Mouse (Mus musculus): ENCODE results near the gene Eps8. TPM values are rescaled to one million over a fixed set of nuclear protein-coding genes. Genes with fewer than 3 reads are reported as not detected.

The Eps8 gene
- polyA plus RNA-seq, 1 experiment: 50.4 TPM

- DNase-seq: no peak
- TF ChIP-seq POLR2A (IDR thresholded peaks at IDR 0.05; ENCODE audit: borderline replicate concordance, insufficient read depth, low read length): no peak
- TF ChIP-seq CTCF (IDR thresholded peaks at IDR 0.05; ENCODE audit: borderline replicate concordance, insufficient read depth, low read depth, low read length): no peak
- 81% methylated on average over 6 of the region's 6 CpGs for WGBS
- Histone ChIP-seq H3K27me3 (ENCODE audit: control insufficient read depth, insufficient read depth, low read length) (no peaks in the 10 kb centered on the region), H3K27ac (ENCODE audit: insufficient read depth, low read length) (no peak overlapping the region), H3K4me1 (ENCODE audit: control insufficient read depth, insufficient read depth, low read length) (peaks cover 17% of the 10 kb centered on the region), H3K4me3 (replicated peaks; ENCODE audit: insufficient read depth, low read depth, low read length) (no peak overlapping the region)
Measured at GRCm38 (mm10) chr6:137587866-137588265, 66.8 kb downstream of the Eps8 start.

GRCm38 (mm10) chr6:137585229-137585628 lies 69.4 kb downstream of the Eps8 start:
- H3K27me3 ChIP-seq (ENCODE audit: control insufficient read depth, insufficient read depth, low read length): no peaks in the 10 kb centered on the region
- no peak overlapping the region for H3K4me3 ChIP-seq (replicated peaks; ENCODE audit: insufficient read depth, low read depth, low read length)
- H3K27ac ChIP-seq (ENCODE audit: insufficient read depth, low read length): no peak overlapping the region
- no peak for TF ChIP-seq POLR2A (IDR thresholded peaks at IDR 0.05; ENCODE audit: borderline replicate concordance, insufficient read depth, low read length)
- TF ChIP-seq CTCF (IDR thresholded peaks at IDR 0.05; ENCODE audit: borderline replicate concordance, insufficient read depth, low read depth, low read length): no peak
- no peak for DNase-seq
- H3K4me1 ChIP-seq (ENCODE audit: control insufficient read depth, insufficient read depth, low read length): peaks cover 18% of the 10 kb centered on the region
- WGBS: 81% methylated on average over 4 of the region's 4 CpGs

GRCm38 (mm10) chr6:137583056-137583455 lies 71.6 kb downstream of the Eps8 start:
- peaks cover 16% of the 10 kb centered on the region for H3K4me1 ChIP-seq (ENCODE audit: control insufficient read depth, insufficient read depth, low read length)
- no peak overlapping the region for H3K4me3 ChIP-seq (replicated peaks; ENCODE audit: insufficient read depth, low read depth, low read length)
- WGBS: 88% methylated on average over 5 of the region's 5 CpGs
- TF ChIP-seq CTCF (IDR thresholded peaks at IDR 0.05; ENCODE audit: borderline replicate concordance, insufficient read depth, low read depth, low read length) (no peak), POLR2A (IDR thresholded peaks at IDR 0.05; ENCODE audit: borderline replicate concordance, insufficient read depth, low read length) (no peak)
- no peak overlapping the region for H3K27ac ChIP-seq (ENCODE audit: insufficient read depth, low read length)
- H3K27me3 ChIP-seq (ENCODE audit: control insufficient read depth, insufficient read depth, low read length): no peaks in the 10 kb centered on the region
- DNase-seq: no peak

- Histone ChIP-seq H3K27ac (ENCODE audit: insufficient read depth, low read length) (no peak overlapping the region), H3K4me3 (replicated peaks; ENCODE audit: insufficient read depth, low read depth, low read length) (no peak overlapping the region), H3K4me1 (ENCODE audit: control insufficient read depth, insufficient read depth, low read length) (peaks cover 13% of the 10 kb centered on the region), H3K27me3 (ENCODE audit: control insufficient read depth, insufficient read depth, low read length) (no peaks in the 10 kb centered on the region)
- WGBS: 85% methylated on average over 19 of the region's 19 CpGs
- no peak for TF ChIP-seq POLR2A (IDR thresholded peaks at IDR 0.05; ENCODE audit: borderline replicate concordance, insufficient read depth, low read length)
- no peak for TF ChIP-seq CTCF (IDR thresholded peaks at IDR 0.05; ENCODE audit: borderline replicate concordance, insufficient read depth, low read depth, low read length)
- DNase-seq: no peak
Measured at GRCm38 (mm10) chr6:137582207-137582889, 72.3 kb downstream of the Eps8 start.

- 42% methylated on average over 6 of the region's 6 CpGs for WGBS
- peaks cover 8% of the 10 kb centered on the region for H3K4me1 ChIP-seq (ENCODE audit: control insufficient read depth, insufficient read depth, low read length)
- H3K27ac ChIP-seq (ENCODE audit: insufficient read depth, low read length): no peak overlapping the region
- DNase-seq: no peak
- H3K27me3 ChIP-seq (ENCODE audit: control insufficient read depth, insufficient read depth, low read length): no peaks in the 10 kb centered on the region
- TF ChIP-seq POLR2A (IDR thresholded peaks at IDR 0.05; ENCODE audit: borderline replicate concordance, insufficient read depth, low read length): no peak
- no peak overlapping the region for H3K4me3 ChIP-seq (replicated peaks; ENCODE audit: insufficient read depth, low read depth, low read length)
Measured at GRCm38 (mm10) chr6:137581331-137582010, 73.2 kb downstream of the Eps8 start.

GRCm38 (mm10) chr6:137580503-137580902 lies 74.2 kb downstream of the Eps8 start:
- H3K4me1 ChIP-seq (ENCODE audit: control insufficient read depth, insufficient read depth, low read length): peaks cover 7% of the 10 kb centered on the region
- TF ChIP-seq CTCF (IDR thresholded peaks at IDR 0.05; ENCODE audit: borderline replicate concordance, insufficient read depth, low read depth, low read length) (no peak), POLR2A (IDR thresholded peaks at IDR 0.05; ENCODE audit: borderline replicate concordance, insufficient read depth, low read length) (no peak)
- 93% methylated on average over 5 of the region's 5 CpGs for WGBS

GRCm38 (mm10) chr6:137576670-137577371 lies 77.9 kb downstream of the Eps8 start:
- TF ChIP-seq CTCF (IDR thresholded peaks at IDR 0.05; ENCODE audit: borderline replicate concordance, insufficient read depth, low read depth, low read length): no peak
- no peak for TF ChIP-seq POLR2A (IDR thresholded peaks at IDR 0.05; ENCODE audit: borderline replicate concordance, insufficient read depth, low read length)
- peaks cover 6% of the 10 kb centered on the region for H3K4me1 ChIP-seq (ENCODE audit: control insufficient read depth, insufficient read depth, low read length)
- WGBS: 68% methylated on average over 12 of the region's 12 CpGs
- DNase-seq: no peak
- H3K27ac ChIP-seq (ENCODE audit: insufficient read depth, low read length): no peak overlapping the region; the same call in 1 of the 2 replicates
- no peak overlapping the region for H3K4me3 ChIP-seq (replicated peaks; ENCODE audit: insufficient read depth, low read depth, low read length)
- no peaks in the 10 kb centered on the region for H3K27me3 ChIP-seq (ENCODE audit: control insufficient read depth, insufficient read depth, low read length)

More at GRCm38 (mm10) chr6:137580503-137580902, 74.2 kb downstream of the Eps8 start:
- no peak for DNase-seq
- H3K27ac ChIP-seq (ENCODE audit: insufficient read depth, low read length): no peak overlapping the region
- H3K27me3 ChIP-seq (ENCODE audit: control insufficient read depth, insufficient read depth, low read length): no peaks in the 10 kb centered on the region
- no peak overlapping the region for H3K4me3 ChIP-seq (replicated peaks; ENCODE audit: insufficient read depth, low read depth, low read length)
